Mouse (Mus musculus): ENCODE measurements at regions not wholly inside any gene's neighbourhood (a gene's known extent, or its start where the extent isn't known, plus 50 kb on each side); places are given as distances from the start of the nearest gene placed in this dataset.

- ATAC-seq = no peak
- ChIA-PET CTCF (no interaction called here), POLR2A (no interaction called here)
- TF ChIP-seq CTCF (IDR thresholded peaks at IDR 0.05) = no peak
- in situ Hi-C loops (cut with MboI; ENCODE audit: low pct_unique_long_range_greater_than_20kb) = no loop called here
- DNase-seq (ENCODE audit: low read depth, low spot score) = no peak
- peaks cover 21% of the 10 kb centered on the region for H3K27me3 ChIP-seq
These were observed 140.9 kb upstream of the N4bp1 start for GRCm38 (mm10) chr8:87025946-87026345.

DNA sequence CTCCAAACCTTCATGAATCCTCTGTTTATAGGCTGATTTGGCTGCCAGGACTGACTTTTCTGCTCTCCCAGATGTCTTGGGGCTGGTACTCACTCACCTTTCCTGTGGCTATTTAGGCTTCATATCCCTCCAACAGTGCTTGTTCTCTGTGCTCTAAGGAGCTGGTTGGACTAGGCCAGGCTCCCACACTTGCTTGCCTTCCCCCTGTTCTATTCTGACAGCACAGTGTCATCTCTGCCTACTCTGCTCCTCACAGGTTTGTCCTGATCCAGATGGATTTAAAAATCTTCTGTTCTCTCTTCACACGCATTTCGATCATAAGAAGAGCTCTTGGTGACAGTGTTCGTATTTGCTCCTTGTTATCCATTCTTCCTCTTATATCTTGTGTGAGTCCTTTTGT, 134.7 kb upstream of the N4bp1 start:
- ChIA-PET CTCF (interaction anchor here (2.3 kb wide), 1 partner anchor 12 kb away, joined by 6 read pairs; no protein-coding TSS in a partner anchor), POLR2A (interaction anchor here (0.7 kb wide), 1 partner anchor 33 kb away, joined by 5 read pairs; no protein-coding TSS in a partner anchor)
- in situ Hi-C loops (cut with MboI; ENCODE audit: low pct_unique_long_range_greater_than_20kb) = no loop called here
- peaks cover 31% of the 10 kb centered on the region for H3K27me3 ChIP-seq
- DNase-seq (ENCODE audit: low read depth, low spot score) (no peak), ATAC-seq (no peak)
- no peak for TF ChIP-seq CTCF (IDR thresholded peaks at IDR 0.05)

GRCm38 (mm10) chr8:86975546-86975945, 90.5 kb upstream of the N4bp1 start:
- ChIA-PET CTCF (no interaction called here), POLR2A (no interaction called here)
- no peak for TF ChIP-seq CTCF (IDR thresholded peaks at IDR 0.05)
- DNase-seq (ENCODE audit: low read depth, low spot score) (no peak), ATAC-seq (no peak)
- peaks cover 29% of the 10 kb centered on the region for H3K27me3 ChIP-seq
- in situ Hi-C loops (cut with MboI; ENCODE audit: low pct_unique_long_range_greater_than_20kb) = no loop called here

DNA sequence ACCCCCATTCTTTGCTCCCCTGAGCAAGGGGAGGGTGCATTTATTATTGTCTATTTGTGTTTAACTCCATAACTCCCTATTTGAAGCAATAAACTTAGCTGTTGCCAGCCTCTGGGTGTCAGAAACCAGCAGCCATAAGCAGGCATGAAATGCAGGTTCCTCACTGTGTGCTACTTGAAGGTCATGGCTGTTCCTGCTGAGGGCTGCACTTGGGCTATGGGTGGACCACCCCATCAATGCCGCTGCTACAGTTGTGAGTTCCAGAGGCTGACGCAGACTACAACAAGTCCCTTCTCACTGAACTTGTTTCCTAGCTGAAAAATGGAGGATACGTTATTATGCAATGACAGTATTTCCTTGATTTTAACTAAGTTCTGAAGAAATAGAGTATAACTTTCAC, 86.7 kb upstream of the N4bp1 start:
- POLR2A ChIA-PET = no interaction called here
- in situ Hi-C loops (cut with MboI; ENCODE audit: low pct_unique_long_range_greater_than_20kb) = no loop called here
- H3K27me3 ChIP-seq = peaks cover 34% of the 10 kb centered on the region
- CTCF ChIA-PET = no interaction called here
- no peak for ATAC-seq
- no peak for TF ChIP-seq CTCF (IDR thresholded peaks at IDR 0.05)
- no peak for DNase-seq (ENCODE audit: low read depth, low spot score)

GRCm38 (mm10) chr8:86969051-86969450, 84.0 kb upstream of the N4bp1 start:
- ChIA-PET CTCF (no interaction called here), POLR2A (no interaction called here)
- DNase-seq (ENCODE audit: low read depth, low spot score) = no peak
- no peak for TF ChIP-seq CTCF (IDR thresholded peaks at IDR 0.05)
- ATAC-seq = no peak
- H3K27me3 ChIP-seq = peaks cover 39% of the 10 kb centered on the region
- in situ Hi-C loops (cut with MboI; ENCODE audit: low pct_unique_long_range_greater_than_20kb) = no loop called here

DNA sequence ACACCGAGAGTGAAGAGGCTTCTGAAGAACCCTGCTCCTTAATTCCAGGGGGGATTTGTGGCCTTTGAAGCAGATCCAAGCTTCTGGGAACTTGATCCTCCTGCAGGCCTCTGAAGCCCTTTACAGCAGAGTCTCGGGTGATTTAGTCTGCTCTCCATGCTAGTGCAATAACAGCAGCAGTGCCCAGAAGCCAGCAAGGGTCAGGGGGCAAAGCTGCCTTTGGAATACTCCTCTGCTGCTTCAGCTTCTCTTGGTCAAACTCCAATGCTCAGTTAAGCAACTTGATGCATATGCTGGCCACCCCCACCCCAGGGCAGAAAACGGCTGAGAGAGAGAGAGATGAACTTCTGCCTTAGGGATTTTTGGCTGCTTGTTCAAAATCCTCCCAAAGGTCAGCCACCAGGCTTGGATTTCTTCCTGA, 82.8 kb upstream of the N4bp1 start:
- peaks cover 42% of the 10 kb centered on the region for H3K27me3 ChIP-seq
- ChIA-PET CTCF (no interaction called here), POLR2A (no interaction called here)
- in situ Hi-C loops (cut with MboI; ENCODE audit: low pct_unique_long_range_greater_than_20kb) = no loop called here
- TF ChIP-seq CTCF (IDR thresholded peaks at IDR 0.05) = no peak
- no peak for ATAC-seq
- no peak for DNase-seq (ENCODE audit: low read depth, low spot score)

DNA sequence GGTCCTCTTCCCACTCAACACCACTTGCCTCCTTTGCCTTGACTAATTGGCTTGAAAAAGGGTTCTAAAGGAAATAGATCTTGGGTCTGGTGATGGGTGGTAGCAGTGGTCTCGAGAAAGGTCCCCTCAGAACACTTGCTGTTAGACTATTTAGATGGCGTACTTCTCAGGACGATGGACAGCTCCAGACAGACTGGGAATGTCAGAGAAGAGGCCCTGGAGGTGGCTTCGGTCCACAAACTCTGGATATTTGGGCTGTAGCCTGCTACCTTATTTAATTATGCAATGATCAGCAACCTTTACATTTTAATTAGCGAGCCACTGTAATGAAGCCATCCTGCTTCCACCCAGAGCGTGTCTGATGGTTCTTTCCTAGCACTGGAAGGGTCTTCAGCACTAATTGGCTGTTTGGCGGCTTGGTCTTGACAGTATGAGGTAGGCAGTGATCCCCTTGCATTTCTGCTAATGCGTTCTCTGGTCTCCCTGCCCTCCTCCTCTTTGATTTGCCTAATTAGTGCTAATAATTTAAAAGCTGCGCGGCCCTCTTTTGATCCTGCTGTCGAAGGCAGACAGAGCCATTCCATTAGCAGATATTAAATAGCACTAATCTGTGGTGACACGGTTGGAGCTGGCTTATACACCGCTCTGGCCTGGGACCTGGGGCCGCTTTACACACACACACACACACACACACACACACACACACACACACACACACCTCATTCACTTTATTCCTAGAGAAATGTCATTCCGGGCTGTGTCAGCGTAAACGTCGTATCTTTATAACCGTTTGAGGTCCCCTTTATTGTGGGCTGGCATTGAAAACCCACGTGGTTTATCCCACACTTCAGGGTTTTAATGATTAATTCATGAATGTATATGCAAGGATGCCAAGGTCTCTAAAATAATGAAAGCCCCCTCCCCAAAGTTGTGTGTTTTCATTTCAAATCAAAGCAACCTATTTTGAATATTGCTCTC, 76.4 kb upstream of the N4bp1 start:
- ChIA-PET POLR2A (no interaction called here), CTCF (no interaction called here)
- no peak for ATAC-seq
- in situ Hi-C loops (cut with MboI; ENCODE audit: low pct_unique_long_range_greater_than_20kb) = no loop called here
- no peak for DNase-seq (ENCODE audit: low read depth, low spot score)
- TF ChIP-seq CTCF (IDR thresholded peaks at IDR 0.05) = no peak
- peaks cover 31% of the 10 kb centered on the region for H3K27me3 ChIP-seq
